Mouse (Mus musculus) megakaryocyte, embryonic 14.5 days (primary cell): Measurements from ENCODE around the gene Tmem265.

ENCODE experiments used
- FLI1 ChIP-seq: IDR thresholded peaks from 2 replicates; pipeline ENCODE4 v1.6.1; 2012; ENCODE audit warnings: low read length, inconsistent platforms, mixed read lengths
- GATA1 ChIP-seq: IDR thresholded peaks from 3 replicates; pipeline ENCODE4 v1.6.1; 2012; ENCODE audit warnings: mixed read lengths, low read length, inconsistent platforms, borderline replicate concordance

DNA sequence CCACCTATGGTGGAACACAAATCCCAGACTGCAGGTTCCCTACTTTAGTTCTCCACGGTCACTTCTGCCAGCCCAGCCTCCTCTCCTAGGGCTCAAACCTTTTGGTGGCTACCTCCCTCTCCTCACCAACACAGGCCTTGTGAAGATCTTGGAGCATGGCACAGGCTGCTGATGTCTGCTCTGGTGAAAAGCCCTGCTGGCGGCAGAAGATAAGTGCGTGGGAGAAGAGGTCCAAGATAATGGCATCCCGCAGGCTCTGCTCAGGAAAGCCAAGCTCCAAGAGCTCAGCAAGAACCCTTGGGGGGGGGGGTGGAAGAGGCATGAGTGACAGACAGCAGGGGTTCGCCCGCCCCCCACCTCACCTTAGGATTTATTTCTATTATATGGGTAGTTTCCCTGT lies 25.0 kb downstream of the Tmem265 start:
- TF ChIP-seq GATA1 (no peak), FLI1 (no peak)
